Comparison of ENCODE assay signal across 7 mouse cellular contexts in genomic region chr16:27140037-27140436, GRCm38 (mm10).
DNase-seq lines count a peak whose midpoint lies in the region; ATAC-seq lines count a peak whose summit lies in the region.

No protein-coding gene starts in this region.

- no peaks in the 10 kb centered on the region for H3K27me3 ChIP-seq in forebrain, embryonic 16.5 days (replicated peaks; ENCODE audit: control insufficient read depth, insufficient read depth, low read length)

- ATAC-seq in CD4-positive, CD25-positive, alpha-beta regulatory T cell, adult 4 months: peak; percentile 63
- ATAC-seq in forebrain, embryonic 16.5 days: peak; percentile 71

- DNase-seq in 416B (ENCODE audit: low read depth): peak; percentile 35
- peak; percentile 32 for DNase-seq in c-Kit-positive CD71-positive TER-119-positive erythroid progenitor cells, embryonic 14.5 days (ENCODE audit: low spot score)
- DNase-seq in layer of hippocampus, adult 18-20 months (ENCODE audit: low spot score in 2 of 2): peak; percentile 40 to 84
- DNase-seq in lung, postnatal 10 days: peak; percentile 32
- DNase-seq in right cerebral cortex, postnatal 14 days: peak; percentile 53

- no peak overlapping the region for H3K4me2 ChIP-seq in forebrain, embryonic 16.5 days (ENCODE audit: low read length)

- H3K4me3 ChIP-seq in forebrain, embryonic 16.5 days (replicated peaks; ENCODE audit: low read length): no peak overlapping the region

- H3K9me3 ChIP-seq in forebrain, embryonic 16.5 days (ENCODE audit: control insufficient read depth, low read length): no peaks in the 10 kb centered on the region

- no peaks in the 10 kb centered on the region for H3K36me3 ChIP-seq in forebrain, embryonic 16.5 days (ENCODE audit: control insufficient read depth, insufficient read depth)

- 6% methylated on average over 3 of the region's 3 CpGs for WGBS in forebrain, embryonic 16.5 days

- no peak overlapping the region for H3K9ac ChIP-seq in forebrain, embryonic 16.5 days (replicated peaks; ENCODE audit: low read depth, low read length)

- no peaks in the 10 kb centered on the region for H3K4me1 ChIP-seq in forebrain, embryonic 16.5 days (replicated peaks; ENCODE audit: control insufficient read depth, insufficient read depth, low read length)

- H3K27ac ChIP-seq in forebrain, embryonic 16.5 days (ENCODE audit: low read length): no peak overlapping the region
